Mouse (Mus musculus) layer of hippocampus, adult 8-10 months (tissue): ENCODE results near the gene Mdm2. TPM values are rescaled to one million over a fixed set of nuclear protein-coding genes. Genes with fewer than 3 reads are reported as not detected.
A peak's percentile ranks its signal among the peaks of the same experiment; 100 is the strongest.

ENCODE experiments used
- DNase-seq, 2 experiments: peaks; one replicate each; pipeline ENCODE4 v3.0.0; 2022; ENCODE audit warnings: low spot score in 2 of 2
- total RNA-seq, 4 experiments: library from RNA; stranded (reverse); gene quantifications; 2 replicates each; pipeline ENCODE4 v1.2.4; 2022

Gene Mdm2
- total RNA-seq, 4 experiments from 2014 or later = 54.5 to 67.0 (median 58.7) TPM

GRCm38 (mm10) chr10:117684298-117685170 lies 26.0 kb downstream of the Mdm2 start:
- no peak for DNase-seq

GRCm38 (mm10) chr10:117683734-117684037 lies 26.9 kb downstream of the Mdm2 start:
- DNase-seq = no peak

- DNase-seq = no peak
Measured at GRCm38 (mm10) chr10:117682858-117683733, 27.5 kb downstream of the Mdm2 start.

GRCm38 (mm10) chr10:117681999-117682857 lies 28.3 kb downstream of the Mdm2 start:
- DNase-seq = no peak

GRCm38 (mm10) chr10:117681543-117681942 lies 29.0 kb downstream of the Mdm2 start:
- DNase-seq = no peak

- no peak for DNase-seq
Measured at GRCm38 (mm10) chr10:117680868-117681513, 29.6 kb downstream of the Mdm2 start.

GRCm38 (mm10) chr10:117679963-117680473 lies 30.5 kb downstream of the Mdm2 start:
- no peak for DNase-seq

GRCm38 (mm10) chr10:117679029-117679686 lies 31.4 kb downstream of the Mdm2 start:
- no peak for DNase-seq

GRCm38 (mm10) chr10:117678357-117678756 lies 32.2 kb downstream of the Mdm2 start:
- DNase-seq = no peak

- DNase-seq = no peak
Measured at GRCm38 (mm10) chr10:117677494-117678236, 32.9 kb downstream of the Mdm2 start.

- peak in 1 of 2 experiments; percentile 48 for DNase-seq
Measured at GRCm38 (mm10) chr10:117676644-117677313, 33.8 kb downstream of the Mdm2 start.

- peak; percentile 55 to 68 for DNase-seq
Measured at GRCm38 (mm10) chr10:117676036-117676643, 34.4 kb downstream of the Mdm2 start.

- peak; percentile 84 to 90 for DNase-seq
Measured at GRCm38 (mm10) chr10:117675096-117676035, 35.2 kb downstream of the Mdm2 start.

- DNase-seq = no peak
Measured at GRCm38 (mm10) chr10:117674359-117675019, 36.1 kb downstream of the Mdm2 start.

GRCm38 (mm10) chr10:117673913-117674312 lies 36.6 kb downstream of the Mdm2 start:
- DNase-seq = no peak

GRCm38 (mm10) chr10:117672693-117673092 lies 37.9 kb downstream of the Mdm2 start:
- peak; percentile 77 to 79 for DNase-seq
